Mouse (Mus musculus): ENCODE data around the gene Dgcr2.
A peak's percentile ranks its signal among the peaks of the same experiment; 100 is the strongest.

Gene Dgcr2

GRCm38 (mm10) chr16:17848431-17848830 is 49.9 kb downstream of the Dgcr2 start:
- no peak for DNase-seq (ENCODE audit: low spot score)

- no peak for DNase-seq (ENCODE audit: low spot score)
Measured at GRCm38 (mm10) chr16:17843701-17844365, 54.5 kb downstream of the Dgcr2 start.

- DNase-seq (ENCODE audit: low spot score), result no peak
Measured at GRCm38 (mm10) chr16:17842437-17842836, 55.9 kb downstream of the Dgcr2 start.

GRCm38 (mm10) chr16:17839976-17840375 is 58.4 kb downstream of the Dgcr2 start:
- no peak for DNase-seq (ENCODE audit: low spot score)

- no peak for DNase-seq (ENCODE audit: low spot score)
Measured at GRCm38 (mm10) chr16:17838051-17838450, 60.3 kb downstream of the Dgcr2 start, which contains the start of gene Car15. Gene Car15 (minus strand): TSS chr16:17838364.

- no peak for DNase-seq (ENCODE audit: low spot score)
Measured at GRCm38 (mm10) chr16:17835481-17835880, 62.9 kb downstream of the Dgcr2 start.

- DNase-seq (ENCODE audit: low spot score), result no peak
Measured at GRCm38 (mm10) chr16:17834543-17834942, 63.8 kb downstream of the Dgcr2 start.

GRCm38 (mm10) chr16:17833681-17834399 is 64.5 kb downstream of the Dgcr2 start:
- peak; percentile 48 for DNase-seq (ENCODE audit: low spot score)

- DNase-seq (ENCODE audit: low spot score), result peak; percentile 41
Measured at GRCm38 (mm10) chr16:17833321-17833680, 65.1 kb downstream of the Dgcr2 start.

- no peak for DNase-seq (ENCODE audit: low spot score)
Measured at GRCm38 (mm10) chr16:17832821-17833220, 65.5 kb downstream of the Dgcr2 start, which contains the start of gene B830017H08Rik. Gene B830017H08Rik (plus strand): TSS chr16:17833121.

- no peak for DNase-seq (ENCODE audit: low spot score)
Measured at GRCm38 (mm10) chr16:17831781-17832180, 66.6 kb downstream of the Dgcr2 start.

- no peak for DNase-seq (ENCODE audit: low spot score)
Measured at GRCm38 (mm10) chr16:17830385-17831178, 67.8 kb downstream of the Dgcr2 start.

GRCm38 (mm10) chr16:17828867-17829266 is 69.5 kb downstream of the Dgcr2 start:
- no peak for DNase-seq (ENCODE audit: low spot score)

- no peak for DNase-seq (ENCODE audit: low spot score)
Measured at GRCm38 (mm10) chr16:17828229-17828628, 70.1 kb downstream of the Dgcr2 start.

GRCm38 (mm10) chr16:17826500-17826899 is 71.9 kb downstream of the Dgcr2 start:
- no peak for DNase-seq (ENCODE audit: low spot score)

- no peak for DNase-seq (ENCODE audit: low spot score)
Measured at GRCm38 (mm10) chr16:17816528-17816927, 81.8 kb downstream of the Dgcr2 start.

- peak; percentile 77 for DNase-seq (ENCODE audit: low spot score)
Measured at GRCm38 (mm10) chr16:17815411-17816402, 82.7 kb downstream of the Dgcr2 start.

GRCm38 (mm10) chr16:17813173-17813572 is 85.2 kb downstream of the Dgcr2 start:
- no peak for DNase-seq (ENCODE audit: low spot score)

- DNase-seq (ENCODE audit: low spot score), result no peak
Measured at GRCm38 (mm10) chr16:17812120-17812519, 86.2 kb downstream of the Dgcr2 start.

GRCm38 (mm10) chr16:17809711-17810110 is 88.7 kb downstream of the Dgcr2 start:
- DNase-seq (ENCODE audit: low spot score), result no peak

GRCm38 (mm10) chr16:17809125-17809524 is 89.2 kb downstream of the Dgcr2 start:
- no peak for DNase-seq (ENCODE audit: low spot score)
